Mouse (Mus musculus) erythroblast, embryonic 14.5 days (primary cell): ENCODE data around the gene Pik3r2.

ENCODE experiments used
- GATA1 ChIP-seq: IDR thresholded peaks from 2 replicates; pipeline ENCODE4 v1.6.1; 2012; ENCODE audit warnings: low read length, inconsistent platforms, mixed read lengths
- TAL1 ChIP-seq: IDR thresholded peaks from 3 replicates; pipeline ENCODE4 v1.6.1; 2012; ENCODE audit warnings: low read length, inconsistent platforms, mixed read lengths

GRCm38 (mm10) chr8:70765838-70766570 lies 10.5 kb downstream of the Pik3r2 start:
- TF ChIP-seq GATA1 (no peak), TAL1 (no peak)
